Mouse (Mus musculus) hindbrain, embryonic 10.5 days (tissue): Measurements from ENCODE around the gene Zdhhc20. TPM values are rescaled to one million over a fixed set of nuclear protein-coding genes. Genes with fewer than 3 reads are reported as not detected.
A peak's percentile ranks its signal among the peaks of the same experiment; 100 is the strongest.
"Not testable (repeated sequence)": the region's sequence is repeated elsewhere in the genome, so short reads cannot be mapped to it uniquely, and the experiment has no call there.

Source experiments
- DNase-seq: peaks from one replicate; pipeline ENCODE4 v3.0.0-alpha.2; 2017; ENCODE audit warnings: low spot score
- H3K27ac ChIP-seq: fragments of 300-500 bp; sonication (generic); 2 replicates; pipeline ENCODE4 v1.5.1; 2016; ENCODE audit warnings: mild to moderate bottlenecking, moderate library complexity
- H3K27me3 ChIP-seq: fragments of 300-500 bp; sonication (generic); 2 replicates; pipeline ENCODE4 v1.6.1; 2016; ENCODE audit warnings: mild to moderate bottlenecking; ENCODE audit not compliant: poor library complexity, insufficient read depth, severe bottlenecking
- H3K36me3 ChIP-seq: fragments of 300-500 bp; sonication (generic); 2 replicates; pipeline ENCODE4 v1.6.1; 2016; ENCODE audit warnings: mild to moderate bottlenecking, moderate library complexity
- H3K4me1 ChIP-seq: fragments of 300-500 bp; sonication (generic); replicated peaks from 2 replicates; pipeline ENCODE4 v1.6.1; 2016; ENCODE audit warnings: mild to moderate bottlenecking
- H3K4me3 ChIP-seq: fragments of 300-500 bp; sonication (generic); 2 replicates; pipeline ENCODE4 v1.5.1; 2016; ENCODE audit warnings: mild to moderate bottlenecking, moderate library complexity
- H3K9me3 ChIP-seq: fragments of 300-500 bp; sonication (generic); 2 replicates; pipeline ENCODE4 v1.6.1; 2016; ENCODE audit warnings: mild to moderate bottlenecking, moderate library complexity
- WGBS: fragments of 180-500 bp; shearing (Covaris S2); methylation state at CpG from one replicate; pipeline ENCODE4 v1.1.7; 2016; 5-methylcytosine and 5-hydroxymethylcytosine counted together
- polyA plus RNA-seq: library from polyadenylated mRNA; unstranded; fragments of >200 nt; fragmentation: Nextera tagmentation; extraction: Ambion mirVana; gene quantifications from 2 replicates; pipeline ENCODE4 v1.2.1, GENCODE M21; 2016

The Zdhhc20 gene
- polyA plus RNA-seq, 1 experiment from 2014 or later: 43.9 TPM

DNA sequence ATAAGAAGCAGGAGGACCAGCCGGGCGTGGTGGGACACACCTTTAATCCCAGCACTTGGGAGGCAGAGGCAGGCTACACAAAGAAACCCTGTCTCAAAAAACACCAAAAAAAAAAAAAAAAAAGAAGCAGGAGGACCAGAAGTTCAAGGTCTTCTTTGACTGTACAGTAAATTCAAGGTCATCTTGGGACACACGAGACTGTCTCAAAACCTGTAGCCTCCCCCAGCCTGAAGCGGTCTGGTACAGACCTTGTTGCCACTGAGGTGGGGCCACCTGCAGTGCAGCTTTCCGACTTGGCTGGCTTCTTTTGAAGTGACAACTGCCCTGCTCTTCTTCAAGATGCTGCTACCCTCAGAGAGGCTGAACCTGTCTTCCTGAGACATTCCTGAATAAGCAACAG, 42.0 kb downstream of the Zdhhc20 start:
- H3K9me3 ChIP-seq: not testable (repeated sequence)
- peaks cover 62% of the 10 kb centered on the region for H3K36me3 ChIP-seq

DNA sequence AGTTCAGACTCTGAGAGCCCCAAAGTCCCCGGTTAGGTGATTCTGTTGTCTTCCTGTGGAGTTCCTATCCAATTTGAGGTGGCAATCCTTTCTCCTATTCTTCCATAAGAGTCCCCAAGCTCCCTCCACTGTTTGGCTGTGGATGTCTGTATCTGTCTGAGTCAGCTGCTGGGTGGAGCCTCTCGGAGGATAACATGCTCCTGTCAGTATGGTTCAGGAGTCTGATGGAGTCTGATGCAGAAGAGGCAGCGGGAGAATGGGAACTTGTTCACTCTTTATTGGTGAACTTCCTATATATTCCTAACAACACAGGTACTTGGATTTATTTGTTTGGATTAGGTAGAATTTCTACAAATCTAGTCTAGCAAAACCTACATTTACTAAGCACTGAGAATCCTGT, 45.5 kb downstream of the Zdhhc20 start:
- Histone ChIP-seq H3K27ac (no peak overlapping the region), H3K27me3 (no peaks in the 10 kb centered on the region), H3K4me3 (no peak overlapping the region), H3K9me3 (no peaks in the 10 kb centered on the region), H3K4me1 (no peaks in the 10 kb centered on the region), H3K36me3 (peaks cover 71% of the 10 kb centered on the region)
- 84% methylated on average over 3 of the region's 3 CpGs for WGBS
- no peak for DNase-seq

More for the DNA sequence above, 42.0 kb downstream of the Zdhhc20 start:
- not testable (repeated sequence) for H3K27ac ChIP-seq, DNase-seq, H3K4me1 ChIP-seq, H3K4me3 ChIP-seq, H3K27me3 ChIP-seq
- 83% methylated on average over 5 of the region's 5 CpGs for WGBS

- H3K27me3 ChIP-seq: no peaks in the 10 kb centered on the region
- DNase-seq: no peak
- H3K4me1 ChIP-seq: no peaks in the 10 kb centered on the region
- H3K27ac ChIP-seq: no peak overlapping the region
- H3K36me3 ChIP-seq: peaks cover 60% of the 10 kb centered on the region
- H3K4me3 ChIP-seq: no peak overlapping the region
- no peaks in the 10 kb centered on the region for H3K9me3 ChIP-seq
- 94% methylated on average over 10 of the region's 10 CpGs for WGBS
Measured at GRCm38 (mm10) chr14:57835157-57835556, 54.9 kb downstream of the Zdhhc20 start.

DNA sequence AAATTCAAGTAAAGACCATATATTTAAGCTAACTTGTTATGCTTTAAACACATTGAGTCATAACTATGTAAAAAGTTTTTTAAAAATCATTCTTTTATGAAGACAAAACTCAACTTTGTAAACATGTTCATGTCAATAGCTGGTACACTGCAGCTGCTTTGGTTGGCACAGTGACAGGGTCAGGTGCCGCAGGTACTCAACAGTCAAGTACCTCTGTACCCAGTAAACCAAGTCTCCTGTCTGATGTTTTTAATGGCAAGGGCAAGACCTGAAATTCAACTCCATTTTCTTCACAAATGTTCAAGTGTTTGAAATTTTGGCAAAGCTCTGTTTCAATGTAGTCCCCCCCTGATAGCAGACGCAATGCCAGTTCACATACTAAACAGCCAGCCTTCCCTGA, 56.5 kb downstream of the Zdhhc20 start:
- WGBS: 97% methylated on average over 2 of the region's 2 CpGs
- peaks cover 52% of the 10 kb centered on the region for H3K36me3 ChIP-seq
- no peaks in the 10 kb centered on the region for H3K27me3 ChIP-seq
- H3K4me3 ChIP-seq: no peak overlapping the region
- H3K4me1 ChIP-seq: no peaks in the 10 kb centered on the region
- DNase-seq: no peak
- no peak overlapping the region for H3K27ac ChIP-seq
- H3K9me3 ChIP-seq: no peaks in the 10 kb centered on the region

DNA sequence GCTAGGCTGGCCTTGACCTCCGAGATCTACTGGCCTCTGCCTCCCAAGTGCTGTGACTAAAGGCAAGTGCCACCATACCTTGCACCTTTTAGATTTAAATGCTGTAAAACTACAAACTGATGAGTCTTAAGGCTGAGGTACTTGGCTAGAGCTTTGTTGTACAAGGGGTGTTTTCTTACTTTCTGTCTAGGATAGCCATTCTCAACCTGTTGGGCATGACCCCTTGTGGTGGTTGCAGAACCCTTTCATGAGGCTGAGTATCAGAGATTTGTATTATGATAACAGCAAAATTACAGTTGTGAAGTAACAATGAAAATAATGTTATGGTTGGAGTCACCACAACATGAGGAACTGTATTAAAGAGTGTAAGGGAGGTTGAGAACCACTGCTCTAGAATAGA, 62.8 kb downstream of the Zdhhc20 start:
- H3K36me3 ChIP-seq: peaks cover 19% of the 10 kb centered on the region
- H3K27me3 ChIP-seq: no peaks in the 10 kb centered on the region
- H3K9me3 ChIP-seq: no peaks in the 10 kb centered on the region
- peak overlapping the region; percentile 97 for H3K27ac ChIP-seq
- H3K4me3 ChIP-seq: peak overlapping the region; percentile 92
- no peak for DNase-seq
- 87% methylated on average over 1 of the region's 1 CpGs for WGBS
- peaks cover 28% of the 10 kb centered on the region for H3K4me1 ChIP-seq

DNA sequence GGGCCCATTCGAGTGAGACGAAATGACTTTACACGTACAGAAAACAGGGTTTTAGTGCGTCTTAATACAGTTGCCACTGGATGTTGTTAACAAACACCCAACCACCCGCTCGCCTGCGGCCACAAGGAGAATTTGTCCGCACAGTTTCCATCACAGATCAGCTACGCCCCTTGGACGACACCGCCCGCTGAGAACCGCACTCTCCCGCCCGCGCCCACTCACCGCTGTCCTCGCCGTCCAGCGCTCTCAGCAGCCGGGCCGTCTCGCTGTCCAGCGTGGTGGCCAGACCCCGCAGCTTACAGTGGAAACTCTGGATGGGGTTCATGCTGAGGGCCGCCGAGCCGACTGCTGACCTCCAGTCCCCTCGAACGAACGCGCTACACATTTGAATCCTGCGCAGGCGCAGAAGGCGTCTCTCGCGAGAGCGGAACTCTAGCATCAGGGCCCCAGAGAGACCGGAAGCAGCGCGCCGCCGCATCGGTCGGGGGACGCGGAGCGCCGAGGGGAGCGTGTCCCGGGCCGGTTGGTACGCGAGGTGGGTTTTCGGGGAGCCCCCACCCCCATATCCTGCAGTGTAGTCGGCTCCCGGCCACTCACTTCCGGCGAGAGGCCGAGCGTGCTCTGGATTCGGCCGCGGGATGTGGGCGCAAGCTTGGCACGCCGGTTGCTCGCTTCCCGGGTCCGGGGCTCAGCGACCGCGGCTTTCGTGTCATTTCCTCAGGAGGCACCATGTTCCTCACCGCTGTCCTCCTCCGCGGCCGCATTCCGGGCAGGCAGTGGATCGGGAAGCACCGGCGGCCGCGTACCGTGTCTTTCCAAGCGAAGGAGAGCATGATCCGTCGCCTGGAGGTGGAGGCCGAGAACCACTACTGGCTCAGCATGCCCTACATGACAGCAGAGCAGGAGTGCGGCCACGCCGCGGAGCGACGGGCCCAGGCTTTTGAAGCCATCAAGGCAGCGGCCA, 64.0 kb downstream of the Zdhhc20 start, which contains the start of the genes Ska3 and Mrpl57:
TSS of gene Ska3 (minus strand) at position 398 of the 964 bp plus-strand sequence.
TSS of gene Mrpl57 (plus strand) at position 447 of the 964 bp plus-strand sequence.
- Histone ChIP-seq H3K4me1 (peaks cover 28% of the 10 kb centered on the region), H3K27me3 (no peaks in the 10 kb centered on the region), H3K36me3 (peaks cover 32% of the 10 kb centered on the region), H3K27ac (peak within 1 kb of the TSS; percentile 97), H3K9me3 (no peaks in the 10 kb centered on the region), H3K4me3 (peak within 1 kb of the TSS; percentile 92)
- under 1% methylated on average over 96 of the region's 96 CpGs for WGBS
- peak; percentile 95 for DNase-seq

- H3K36me3 ChIP-seq: peaks cover 78% of the 10 kb centered on the region
- H3K27me3 ChIP-seq: no peaks in the 10 kb centered on the region
- no peaks in the 10 kb centered on the region for H3K9me3 ChIP-seq
- no peak for DNase-seq
- H3K4me1 ChIP-seq: peaks cover 15% of the 10 kb centered on the region
- H3K27ac ChIP-seq: no peak overlapping the region
- WGBS: 94% methylated on average over 4 of the region's 4 CpGs
- H3K4me3 ChIP-seq: no peak overlapping the region
Measured at GRCm38 (mm10) chr14:57820839-57821238, 69.2 kb downstream of the Zdhhc20 start.

- 92% methylated on average over 5 of the region's 5 CpGs for WGBS
- peaks cover 99% of the 10 kb centered on the region for H3K36me3 ChIP-seq
- H3K4me1 ChIP-seq: no peaks in the 10 kb centered on the region
Measured at GRCm38 (mm10) chr14:57811844-57812243, 78.2 kb downstream of the Zdhhc20 start.

GRCm38 (mm10) chr14:57810886-57811285, 79.2 kb downstream of the Zdhhc20 start:
- H3K27me3 ChIP-seq: no peaks in the 10 kb centered on the region
- H3K4me3 ChIP-seq: no peak overlapping the region
- no peaks in the 10 kb centered on the region for H3K4me1 ChIP-seq
- no peaks in the 10 kb centered on the region for H3K9me3 ChIP-seq
- DNase-seq: no peak
- peaks cover 99% of the 10 kb centered on the region for H3K36me3 ChIP-seq
- H3K27ac ChIP-seq: no peak overlapping the region
- WGBS: 92% methylated on average over 2 of the region's 2 CpGs

More at GRCm38 (mm10) chr14:57811844-57812243, 78.2 kb downstream of the Zdhhc20 start:
- no peak overlapping the region for H3K4me3 ChIP-seq
- no peak for DNase-seq
- no peaks in the 10 kb centered on the region for H3K9me3 ChIP-seq
- no peaks in the 10 kb centered on the region for H3K27me3 ChIP-seq
- H3K27ac ChIP-seq: no peak overlapping the region

DNA sequence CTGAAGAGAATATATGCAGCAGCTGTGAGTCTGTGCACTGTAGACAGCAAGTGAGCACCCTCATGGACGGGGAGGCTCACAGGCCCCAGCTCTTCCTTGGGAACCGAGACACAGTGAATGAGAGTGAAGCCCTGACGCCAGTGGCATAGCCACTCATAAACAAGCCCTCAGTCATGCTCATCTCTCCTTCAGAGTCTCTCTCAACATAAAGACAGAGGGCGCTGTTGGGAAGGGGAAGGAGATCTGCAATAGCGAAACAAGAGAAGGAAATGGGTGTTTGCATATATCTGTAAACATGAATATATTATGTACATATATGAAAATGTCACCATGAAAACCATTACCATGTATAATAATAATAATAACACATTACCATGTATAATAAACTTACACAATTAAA, 81.5 kb downstream of the Zdhhc20 start:
- Histone ChIP-seq H3K36me3 (peaks cover 100% of the 10 kb centered on the region), H3K27ac (no peak overlapping the region), H3K4me3 (no peak overlapping the region), H3K27me3 (no peaks in the 10 kb centered on the region), H3K4me1 (no peaks in the 10 kb centered on the region), H3K9me3 (no peaks in the 10 kb centered on the region)
- 80% methylated on average over 5 of the region's 5 CpGs for WGBS
- no peak for DNase-seq

DNA sequence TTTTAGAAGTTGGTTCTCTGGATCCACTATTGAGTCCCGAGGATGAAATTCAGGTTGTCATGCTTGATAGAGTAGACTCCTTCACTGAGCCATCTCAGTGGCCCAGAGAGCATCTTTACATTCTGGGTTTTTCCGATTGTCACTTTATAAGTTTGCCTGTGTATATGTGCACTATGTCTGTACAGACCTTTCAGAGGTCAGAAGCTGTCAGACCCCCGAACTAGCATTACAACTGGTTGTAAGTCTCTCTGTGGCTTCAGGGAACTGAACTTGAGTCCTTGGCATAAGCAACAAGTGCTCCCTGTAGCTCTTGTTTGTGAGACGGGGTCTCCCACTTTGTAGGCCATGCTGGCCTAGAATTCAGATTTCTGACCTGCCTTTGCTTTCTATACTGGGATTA, 86.3 kb downstream of the Zdhhc20 start:
- Histone ChIP-seq H3K4me3 (no peak overlapping the region), H3K36me3 (peaks cover 87% of the 10 kb centered on the region), H3K9me3 (no peaks in the 10 kb centered on the region), H3K27ac (no peak overlapping the region), H3K4me1 (peaks cover 20% of the 10 kb centered on the region), H3K27me3 (no peaks in the 10 kb centered on the region)
- no peak for DNase-seq
- WGBS: 88% methylated on average over 4 of the region's 4 CpGs

GRCm38 (mm10) chr14:57797991-57798931, 91.8 kb downstream of the Zdhhc20 start, which contains the start of gene Sap18:
Sap18 (plus strand) TSS chr14:57798180.
- H3K4me3 ChIP-seq: peak within 1 kb of the TSS; percentile 91
- peaks cover 32% of the 10 kb centered on the region for H3K36me3 ChIP-seq
- peak within 1 kb of the TSS; percentile 95 for H3K27ac ChIP-seq
- H3K27me3 ChIP-seq: no peaks in the 10 kb centered on the region
- H3K9me3 ChIP-seq: no peaks in the 10 kb centered on the region
- peaks cover 23% of the 10 kb centered on the region for H3K4me1 ChIP-seq
- peak; percentile 98 for DNase-seq
- WGBS: under 1% methylated on average over 99 of the region's 99 CpGs
